In the genomic region with DNA sequence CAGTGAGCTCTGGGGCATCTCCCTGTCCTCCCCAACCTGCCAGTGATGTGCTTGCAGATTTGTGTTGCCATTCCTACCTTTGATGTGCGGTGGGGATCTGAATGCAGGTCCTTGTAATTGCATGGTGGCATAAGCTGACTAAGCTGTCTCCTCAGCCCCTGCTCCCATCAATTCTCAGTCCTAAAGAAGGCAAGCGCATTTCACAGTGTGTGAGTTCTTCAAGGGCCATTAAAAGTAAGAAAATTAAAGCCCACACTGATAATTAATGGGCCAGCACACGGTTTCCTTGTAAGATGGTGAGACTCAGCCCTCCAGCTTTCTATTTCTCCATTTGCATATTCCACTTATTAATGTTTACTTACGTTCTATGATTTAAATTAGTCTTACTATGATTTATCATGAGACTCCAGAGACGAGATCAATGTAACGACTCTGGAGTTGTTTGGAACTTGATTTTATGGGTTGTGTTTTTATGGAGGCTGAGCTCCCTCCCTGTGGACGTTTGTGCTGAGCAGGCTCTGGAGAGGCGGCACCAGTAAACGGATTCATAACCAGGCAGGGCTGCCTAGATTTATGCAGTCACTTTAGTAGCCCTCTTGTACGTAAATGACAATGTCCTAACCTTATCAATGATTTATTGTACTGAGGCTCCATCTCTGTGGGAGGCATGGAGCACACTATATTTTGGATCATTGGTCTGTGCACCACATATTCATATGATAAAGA, we compare ENCODE assay signal across 18 mouse cellular contexts.
"Had no signal": no experiment of that assay in that cellular context is flagged by ENCODE, and none has a peak within 500 bp of the region (broad histone marks: within the 10 kb centered on the region; RNA-seq: fewer than 3 reads in every experiment).

No protein-coding gene starts in this region.

- H3K4me3 ChIP-seq: limb, embryonic 12.5 days; limb, embryonic 15.5 days; liver, embryonic 12.5 days; liver, embryonic 15.5 days; lung, embryonic 15.5 days; megakaryocyte, embryonic 14.5 days; midbrain, embryonic 10.5 days; midbrain, embryonic 13.5 days had no signal

- ATAC-seq: inflammation-experienced regulatory T-cells, adult 6 months; intestine, embryonic 16.5 days; liver, embryonic 12.5 days; midbrain, embryonic 13.5 days had no signal

- H3K4me1 ChIP-seq: limb, embryonic 15.5 days; liver, embryonic 12.5 days; liver, embryonic 15.5 days; lung, embryonic 15.5 days; megakaryocyte, embryonic 14.5 days; midbrain, embryonic 10.5 days; midbrain, embryonic 13.5 days had no signal

- H3K4me2 ChIP-seq: limb, embryonic 12.5 days; limb, embryonic 15.5 days; liver, embryonic 12.5 days; liver, embryonic 15.5 days; lung, embryonic 15.5 days; midbrain, embryonic 13.5 days had no signal

- DNase-seq: kidney, adult 18-20 months; kidney, adult 9 months; left cerebral cortex, postnatal 4 days; lung, adult 18-20 months; lung, postnatal 10 days; lung, postnatal 36 days; thymus, adult 18-20 months; thymus, postnatal 36 days had no signal

- H3K36me3 ChIP-seq: limb, embryonic 12.5 days; limb, embryonic 15.5 days; liver, embryonic 12.5 days; liver, embryonic 15.5 days; lung, embryonic 15.5 days; midbrain, embryonic 10.5 days; midbrain, embryonic 13.5 days had no signal

- H3K9ac ChIP-seq: limb, embryonic 12.5 days; limb, embryonic 15.5 days; liver, embryonic 12.5 days; liver, embryonic 15.5 days; lung, embryonic 15.5 days; midbrain, embryonic 13.5 days had no signal

- H3K9me3 ChIP-seq: limb, embryonic 12.5 days; limb, embryonic 15.5 days; liver, embryonic 12.5 days; liver, embryonic 15.5 days; lung, embryonic 15.5 days; megakaryocyte, embryonic 14.5 days; midbrain, embryonic 10.5 days; midbrain, embryonic 13.5 days had no signal

- H3K27me3 ChIP-seq: limb, embryonic 12.5 days; limb, embryonic 15.5 days; liver, embryonic 12.5 days; liver, embryonic 15.5 days; lung, embryonic 15.5 days; megakaryocyte, embryonic 14.5 days; midbrain, embryonic 13.5 days had no signal

- H3K27ac ChIP-seq: limb, embryonic 12.5 days; limb, embryonic 15.5 days; liver, embryonic 12.5 days; liver, embryonic 15.5 days; lung, embryonic 15.5 days; midbrain, embryonic 10.5 days; midbrain, embryonic 13.5 days had no signal
